Mouse (Mus musculus) CH12.LX (cell line): ENCODE data around the gene Epas1. TPM values are rescaled to one million over a fixed set of nuclear protein-coding genes. Genes with fewer than 3 reads are reported as not detected.

Experiments used
- DNase-seq: peaks from one replicate; pipeline ENCODE4 v3.0.0-alpha.2; 2013; ENCODE audit errors: extremely low read depth
- H3K27ac ChIP-seq: 2 replicates; pipeline ENCODE4 v1.5.1; 2012; ENCODE audit warnings: low read depth, mild to moderate bottlenecking, control low read depth, moderate library complexity; ENCODE audit not compliant: insufficient read depth
- H3K27me3 ChIP-seq: replicated peaks from 2 replicates; pipeline ENCODE3; 2012; ENCODE audit warnings: inconsistent platforms
- H3K36me3 ChIP-seq, 2 experiments: replicated peaks in 1 of 2; 2 replicates each; pipeline versions ENCODE3 to v1.6.1; 2012; ENCODE audit warnings: inconsistent platforms in 1 of 2, low read length in 1 of 2, mild to moderate bottlenecking in 1 of 2, mixed read lengths in 1 of 2, moderate library complexity in 1 of 2; ENCODE audit not compliant: control insufficient read depth in 1 of 2, insufficient read depth in 1 of 2
- H3K4me1 ChIP-seq, 2 experiments: 2 replicates each; pipeline ENCODE4 v1.6.1; 2012; ENCODE audit warnings: inconsistent platforms in 1 of 2, moderate library complexity in 1 of 2; ENCODE audit not compliant: insufficient read depth in 2 of 2, control insufficient read depth in 1 of 2
- H3K4me2 ChIP-seq: 2 replicates; pipeline ENCODE4 v1.6.1; 2012; ENCODE audit warnings: low read depth, mild to moderate bottlenecking, control low read depth; ENCODE audit not compliant: poor library complexity, insufficient read depth, severe bottlenecking
- H3K4me3 ChIP-seq, 3 experiments: fragments of 150-350 bp in 1 of 3; sonication (generic) in 1 of 3; replicated peaks in 1 of 3; 2 replicates each; pipeline versions ENCODE3 to v1.5.1; 2011 to 2012; ENCODE audit warnings: low read depth in 2 of 3, low read length in 2 of 3, mild to moderate bottlenecking in 2 of 3, moderate library complexity in 2 of 3, control low read depth in 1 of 3, improper control_type of control experiment in 1 of 3, inconsistent platforms in 1 of 3, mixed read lengths in 1 of 3; ENCODE audit not compliant: poor library complexity in 1 of 3
- H3K79me2 ChIP-seq: replicated peaks from 2 replicates; pipeline ENCODE4 v1.6.1; 2012; ENCODE audit warnings: mild to moderate bottlenecking, moderate library complexity; ENCODE audit not compliant: control insufficient read depth, poor library complexity, insufficient read depth, severe bottlenecking; ENCODE audit errors: extremely low read depth
- H3K9ac ChIP-seq: 2 replicates; pipeline ENCODE4 v1.6.1; 2012; ENCODE audit warnings: low read depth, mild to moderate bottlenecking, control low read depth, moderate library complexity; ENCODE audit not compliant: insufficient read depth
- H3K9me3 ChIP-seq: replicated peaks from 2 replicates; pipeline ENCODE3; 2012; ENCODE audit warnings: low read length, inconsistent platforms, mixed read lengths
- BHLHE40 ChIP-seq: IDR thresholded peaks from 2 replicates; pipeline ENCODE4 v1.6.1; 2011; ENCODE audit warnings: mild to moderate bottlenecking, low read depth, low read length, improper control_type of control experiment
- CHD1 ChIP-seq: IDR thresholded peaks from 2 replicates; pipeline ENCODE4 v1.6.1; 2012; ENCODE audit warnings: low read depth, low read length, improper control_type of control experiment, inconsistent platforms
- CTCF ChIP-seq, 2 experiments: IDR thresholded peaks in 1 of 2; conservative IDR thresholded peaks in 1 of 2; 2 replicates each; pipeline ENCODE4 v1.5.1; 2011 to 2012; ENCODE audit warnings: low read depth in 2 of 2, low read length in 2 of 2, improper control_type of control experiment in 1 of 2, inconsistent platforms in 1 of 2, mild to moderate bottlenecking in 1 of 2, moderate library complexity in 1 of 2
- E2F4 ChIP-seq: IDR thresholded peaks from 2 replicates; pipeline ENCODE4 v1.6.1; 2011; ENCODE audit warnings: low read depth, low read length, improper control_type of control experiment; ENCODE audit not compliant: insufficient replicate concordance
- ELF1 ChIP-seq: IDR thresholded peaks from 2 replicates; pipeline ENCODE4 v1.6.1; 2014; ENCODE audit warnings: low read depth, mild to moderate bottlenecking, inconsistent platforms, low read length, improper control_type of control experiment
- EP300 ChIP-seq: IDR thresholded peaks from 2 replicates; pipeline ENCODE4 v1.6.1; 2011; ENCODE audit warnings: low read length, improper control_type of control experiment
- GABPA ChIP-seq: IDR thresholded peaks from 2 replicates; pipeline ENCODE4 v1.6.1; 2012; ENCODE audit warnings: low read depth, low read length, improper control_type of control experiment, inconsistent platforms; ENCODE audit not compliant: insufficient replicate concordance
- HCFC1 ChIP-seq: IDR thresholded peaks from 2 replicates; pipeline ENCODE4 v1.6.1; 2012; ENCODE audit warnings: low read depth, mild to moderate bottlenecking, inconsistent platforms, low read length, improper control_type of control experiment
- IRF4 ChIP-seq: IDR thresholded peaks from 2 replicates; pipeline ENCODE4 v1.6.1; 2014; ENCODE audit warnings: low read depth, mild to moderate bottlenecking, inconsistent platforms, low read length, improper control_type of control experiment
- JUND ChIP-seq: conservative IDR thresholded peaks from 2 replicates; pipeline ENCODE4 v1.6.1; 2011; ENCODE audit warnings: low read depth, low read length, improper control_type of control experiment
- MAX ChIP-seq: IDR thresholded peaks from 2 replicates; pipeline ENCODE4 v1.6.1; 2011; ENCODE audit warnings: low read length, improper control_type of control experiment
- MYC ChIP-seq: IDR thresholded peaks from 2 replicates; pipeline ENCODE4 v1.6.1; 2011; ENCODE audit warnings: low read depth, mild to moderate bottlenecking, improper control_type of control experiment, low read length
- NRF1 ChIP-seq: IDR thresholded peaks from 2 replicates; pipeline ENCODE4 v1.6.1; 2014; ENCODE audit warnings: low read depth, mild to moderate bottlenecking, inconsistent platforms, low read length, improper control_type of control experiment, moderate library complexity
- TCF12 ChIP-seq: IDR thresholded peaks from 2 replicates; pipeline ENCODE4 v1.6.1; 2014; ENCODE audit warnings: low read depth, mild to moderate bottlenecking, inconsistent platforms, low read length, improper control_type of control experiment
- UBTF ChIP-seq: IDR thresholded peaks from 2 replicates; pipeline ENCODE4 v1.6.1; 2012; ENCODE audit warnings: low read depth, mild to moderate bottlenecking, inconsistent platforms, low read length, improper control_type of control experiment, moderate library complexity
- USF1 ChIP-seq: IDR thresholded peaks from 2 replicates; pipeline ENCODE4 v1.6.1; 2014; ENCODE audit warnings: low read depth, mild to moderate bottlenecking, inconsistent platforms, low read length, improper control_type of control experiment
- ZMIZ1 ChIP-seq: IDR thresholded peaks from 2 replicates; pipeline ENCODE4 v1.6.1; 2012; ENCODE audit warnings: low read depth, mild to moderate bottlenecking, inconsistent platforms, low read length, improper control_type of control experiment
- dilution Hi-C: fragments of 300-500 bp; cut with MboI; formaldehyde crosslinking; loops from 2 replicates; pipeline ENCODE4 v1.14.3; 2020; ENCODE audit warnings: low sequenced_read_pairs; ENCODE audit not compliant: extremely low pct_unique_long_range_greater_than_20kb, extremely low pct_ligation_motif_present
- in situ Hi-C: fragments of 300-500 bp; cut with MboI; formaldehyde crosslinking; loops from 3 replicates; pipeline ENCODE4 v1.14.3; 2019; ENCODE audit warnings: low sequenced_read_pairs, low pct_ligation_motif_present, low pct_unique_long_range_greater_than_20kb, mixed read lengths
- polyA plus RNA-seq: library from polyadenylated mRNA; unstranded; fragments of >175 nt; gene quantifications from 2 replicates; pipeline ENCODE4 v1.2.1, GENCODE M21; 2012; ENCODE audit warnings: low read depth; ENCODE audit not compliant: insufficient read length
- total RNA-seq, 2 experiments: library from RNA; depleted of rRNA; stranded (reverse); fragments of 300-350 nt in 1 of 2; fragments of >200 nt in 1 of 2; gene quantifications; 2 replicates each; pipeline ENCODE4 v1.2.3; 2012 to 2014

Gene Epas1
- total and polyA plus RNA-seq, 3 experiments, result 0.08 to 0.14 (median 0.11) TPM

DNA sequence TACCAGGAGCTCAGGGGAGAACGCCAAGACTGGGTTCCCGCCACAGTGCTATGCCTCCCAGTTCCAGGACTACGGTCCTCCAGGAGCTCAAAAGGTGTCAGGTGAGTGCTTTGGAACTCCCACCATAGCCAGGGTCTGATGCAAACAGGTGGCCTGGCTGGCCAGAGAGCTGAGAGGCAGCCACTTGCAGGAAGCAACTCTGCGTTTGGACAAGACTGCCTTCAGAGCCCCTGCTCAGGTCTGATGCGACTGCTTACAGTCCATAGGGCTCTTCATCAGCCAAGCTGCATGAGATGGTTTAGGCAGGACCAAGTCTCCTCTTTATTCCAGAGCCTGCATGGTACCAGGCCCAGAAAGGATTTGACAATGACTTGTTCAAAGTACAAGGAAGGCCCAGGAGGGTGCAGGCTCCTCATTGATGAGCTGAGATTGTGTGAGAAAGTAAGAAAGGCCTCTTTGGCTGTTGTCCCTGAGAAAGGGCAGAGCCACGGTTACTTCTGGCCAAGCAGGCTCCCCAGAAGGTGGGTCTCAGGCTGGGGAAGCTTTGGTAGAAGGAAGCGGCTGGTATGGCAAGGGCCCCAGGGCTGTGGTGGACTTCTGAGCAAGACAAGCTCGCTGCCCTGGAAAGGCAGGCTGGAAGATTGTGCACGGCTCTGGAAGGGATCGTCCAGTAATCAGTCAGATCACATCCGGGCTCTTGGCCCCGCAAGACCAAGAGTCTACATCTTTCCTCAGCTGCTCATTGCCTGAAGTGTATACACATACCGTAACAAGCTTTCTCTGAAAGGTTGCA is 76.1 kb downstream of the Epas1 start:
- H3K27ac ChIP-seq, result no peak overlapping the region
- H3K4me2 ChIP-seq, result no peak overlapping the region
- TF ChIP-seq CTCF (conservative IDR thresholded peaks at IDR 0.05 in 1 of 2, IDR thresholded peaks at IDR 0.05 in 1 of 2; ENCODE audit: low read depth in 2 of 2, low read length in 2 of 2) (no peak), BHLHE40 (no peak), GABPA (no peak), USF1 (no peak), JUND (no peak), TCF12 (no peak), ZMIZ1 (no peak), UBTF (no peak)
- H3K9ac ChIP-seq, result no peak overlapping the region
- H3K4me1 ChIP-seq, result peaks cover 16 to 21% of the 10 kb centered on the region in 2 experiments
- H3K79me2 ChIP-seq, result no peaks in the 10 kb centered on the region
- no peaks in the 10 kb centered on the region for H3K36me3 ChIP-seq
- dilution Hi-C loops, result no loop called here
- no peak overlapping the region for H3K4me3 ChIP-seq
- no peaks in the 10 kb centered on the region for H3K27me3 ChIP-seq
- no peak for DNase-seq
- no peaks in the 10 kb centered on the region for H3K9me3 ChIP-seq
- in situ Hi-C loops, result no loop called here

GRCm38 (mm10) chr17:86830893-86831292 is 77.4 kb downstream of the Epas1 start:
- no peaks in the 10 kb centered on the region for H3K27me3 ChIP-seq
- no peaks in the 10 kb centered on the region for H3K36me3 ChIP-seq
- H3K4me3 ChIP-seq, result peak overlapping the region in 1 of 3 experiments; percentile 28
- H3K4me1 ChIP-seq, result peaks cover 11 to 16% of the 10 kb centered on the region in 2 experiments; a peak in 3 of 4 replicates
- H3K4me2 ChIP-seq, result peak overlapping the region; percentile 3; the same call in 1 of the 2 replicates
- no peak for DNase-seq
- TF ChIP-seq MYC (no peak), IRF4 (no peak), BHLHE40 (peak; percentile 46; the same call in 1 of the 2 replicates), E2F4 (no peak), ELF1 (0 out of 2 replicates have a peak, but pooled peaks have one; percentile 22), TCF12 (peak; percentile 54), MAX (no peak), CHD1 (peak; percentile 90), UBTF (no peak), EP300 (no peak), HCFC1 (no peak), CTCF (conservative IDR thresholded peaks at IDR 0.05 in 1 of 2, IDR thresholded peaks at IDR 0.05 in 1 of 2; ENCODE audit: low read depth in 2 of 2, low read length in 2 of 2) (no peak), NRF1 (no peak)
- no peaks in the 10 kb centered on the region for H3K79me2 ChIP-seq
- no peaks in the 10 kb centered on the region for H3K9me3 ChIP-seq
- in situ Hi-C loops (no loop called here), dilution Hi-C loops (no loop called here)
- no peak overlapping the region for H3K27ac ChIP-seq
- peak overlapping the region; percentile 20; the same call in 1 of the 2 replicates for H3K9ac ChIP-seq
